Mouse (Mus musculus): ENCODE data around the gene Ube2c. TPM values are rescaled to one million over a fixed set of nuclear protein-coding genes. Genes with fewer than 3 reads are reported as not detected.

Gene Ube2c
- polyA plus RNA-seq, 2 experiments, result 279 to 293 TPM

DNA sequence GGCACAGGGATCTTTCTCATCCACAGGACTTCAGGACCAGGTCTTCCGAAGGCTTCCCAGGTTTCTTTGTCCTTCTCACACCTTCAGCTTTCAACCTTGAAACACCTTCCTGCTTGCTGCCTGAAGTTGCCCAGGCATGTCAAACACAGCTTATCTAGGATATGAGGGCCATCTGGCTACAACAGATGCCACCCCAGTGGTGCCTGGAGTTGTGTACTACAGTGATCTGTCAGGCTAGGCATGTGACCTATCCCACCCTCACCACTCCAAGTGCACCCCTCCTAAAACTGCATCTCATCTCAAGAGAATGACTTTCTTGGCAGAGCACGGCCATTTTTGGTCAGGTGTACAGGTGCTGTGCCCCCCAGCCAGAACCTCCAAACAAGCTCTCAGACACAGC lies 8.2 kb upstream of the Ube2c start:
- H3K9ac ChIP-seq (ENCODE audit: low read depth, low read length, severe bottlenecking), result no peak overlapping the region
- H3K27ac ChIP-seq (replicated peaks; ENCODE audit: low read depth, low read length), result no peak overlapping the region
- H3K36me3 ChIP-seq (ENCODE audit: control insufficient read depth, insufficient read depth, low read length), result peaks cover 92% of the 10 kb centered on the region
- H3K4me1 ChIP-seq (ENCODE audit: control insufficient read depth, insufficient read depth, low read length), result no peaks in the 10 kb centered on the region
- no peaks in the 10 kb centered on the region for H3K27me3 ChIP-seq (ENCODE audit: control insufficient read depth, insufficient read depth, low read length)
- DNase-seq (ENCODE audit: low spot score) (no peak), ATAC-seq (ENCODE audit: low FRiP score, low read depth) (no peak)
- no peaks in the 10 kb centered on the region for H3K9me3 ChIP-seq (ENCODE audit: control insufficient read depth, low read length)
- H3K4me3 ChIP-seq (replicated peaks; ENCODE audit: low read length), result no peak overlapping the region
- no peak overlapping the region for H3K4me2 ChIP-seq (replicated peaks; ENCODE audit: low read depth, low read length, severe bottlenecking)
- 97% methylated on average over 2 of the region's 2 CpGs for WGBS
- no peak for TF ChIP-seq POLR2A (IDR thresholded peaks at IDR 0.05; ENCODE audit: borderline replicate concordance, extremely low read depth, insufficient read depth, insufficient read length)

DNA sequence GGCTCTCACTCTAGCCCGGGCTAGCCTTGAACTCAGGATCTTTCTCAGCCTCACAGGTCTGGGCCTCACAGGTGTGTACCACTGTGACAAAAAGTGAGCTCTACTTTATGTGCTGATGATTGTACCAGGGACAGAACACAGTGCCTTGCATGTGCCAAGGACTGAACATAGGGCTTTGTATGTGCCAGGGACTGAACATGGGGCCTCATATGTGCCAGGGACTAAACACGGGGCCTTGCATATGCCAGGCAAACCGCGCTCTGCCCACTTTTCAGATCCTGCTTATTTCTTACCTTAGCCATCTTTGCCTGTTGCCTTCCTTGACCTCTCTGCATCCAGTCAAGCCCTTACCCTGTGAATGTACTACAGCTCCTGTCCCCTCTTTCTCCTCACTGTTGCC lies 7.7 kb upstream of the Ube2c start:
- no peak overlapping the region for H3K27ac ChIP-seq (replicated peaks; ENCODE audit: low read depth, low read length)
- H3K4me1 ChIP-seq (ENCODE audit: control insufficient read depth, insufficient read depth, low read length), result no peaks in the 10 kb centered on the region
- H3K27me3 ChIP-seq (ENCODE audit: control insufficient read depth, insufficient read depth, low read length), result no peaks in the 10 kb centered on the region
- H3K36me3 ChIP-seq (ENCODE audit: control insufficient read depth, insufficient read depth, low read length), result peaks cover 92% of the 10 kb centered on the region
- no peak overlapping the region for H3K9ac ChIP-seq (ENCODE audit: low read depth, low read length, severe bottlenecking)
- H3K4me2 ChIP-seq (replicated peaks; ENCODE audit: low read depth, low read length, severe bottlenecking), result no peak overlapping the region
- no peak overlapping the region for H3K4me3 ChIP-seq (replicated peaks; ENCODE audit: low read length)
- WGBS, result 98% methylated on average over 4 of the region's 4 CpGs
- no peak for DNase-seq (ENCODE audit: low spot score)
- no peak for TF ChIP-seq POLR2A (IDR thresholded peaks at IDR 0.05; ENCODE audit: borderline replicate concordance, extremely low read depth, insufficient read depth, insufficient read length)
- ATAC-seq (ENCODE audit: low FRiP score, low read depth), result no peak
- no peaks in the 10 kb centered on the region for H3K9me3 ChIP-seq (ENCODE audit: control insufficient read depth, low read length)

DNA sequence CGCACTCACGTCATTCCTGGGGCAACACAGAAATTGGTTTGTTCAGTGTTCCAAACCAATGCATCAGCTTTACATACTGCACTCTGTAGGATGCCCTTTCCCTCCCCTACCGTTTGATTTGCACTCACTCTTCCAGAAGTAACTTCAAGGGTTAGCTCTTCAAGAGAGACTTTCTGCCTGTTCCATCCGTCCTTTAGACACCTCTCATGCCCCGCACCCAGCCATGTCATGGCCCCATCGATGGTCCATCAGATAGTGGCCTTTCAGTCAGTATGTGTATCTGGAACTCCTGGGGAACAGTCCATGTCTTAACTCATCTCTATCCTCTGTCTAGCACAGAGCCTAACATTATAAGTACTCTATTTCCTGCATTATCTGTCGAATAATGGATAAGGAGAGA lies 7.1 kb upstream of the Ube2c start:
- no peaks in the 10 kb centered on the region for H3K4me1 ChIP-seq (ENCODE audit: control insufficient read depth, insufficient read depth, low read length)
- WGBS, result 90% methylated on average over 7 of the region's 7 CpGs
- H3K27ac ChIP-seq (replicated peaks; ENCODE audit: low read depth, low read length), result no peak overlapping the region
- ATAC-seq (ENCODE audit: low FRiP score, low read depth) (no peak), DNase-seq (ENCODE audit: low spot score) (no peak)
- H3K36me3 ChIP-seq (ENCODE audit: control insufficient read depth, insufficient read depth, low read length), result peaks cover 92% of the 10 kb centered on the region
- H3K9ac ChIP-seq (ENCODE audit: low read depth, low read length, severe bottlenecking), result no peak overlapping the region
- no peak overlapping the region for H3K4me3 ChIP-seq (replicated peaks; ENCODE audit: low read length)
- no peak for TF ChIP-seq POLR2A (IDR thresholded peaks at IDR 0.05; ENCODE audit: borderline replicate concordance, extremely low read depth, insufficient read depth, insufficient read length)
- no peaks in the 10 kb centered on the region for H3K9me3 ChIP-seq (ENCODE audit: control insufficient read depth, low read length)
- H3K4me2 ChIP-seq (replicated peaks; ENCODE audit: low read depth, low read length, severe bottlenecking), result no peak overlapping the region
- H3K27me3 ChIP-seq (ENCODE audit: control insufficient read depth, insufficient read depth, low read length), result no peaks in the 10 kb centered on the region

DNA sequence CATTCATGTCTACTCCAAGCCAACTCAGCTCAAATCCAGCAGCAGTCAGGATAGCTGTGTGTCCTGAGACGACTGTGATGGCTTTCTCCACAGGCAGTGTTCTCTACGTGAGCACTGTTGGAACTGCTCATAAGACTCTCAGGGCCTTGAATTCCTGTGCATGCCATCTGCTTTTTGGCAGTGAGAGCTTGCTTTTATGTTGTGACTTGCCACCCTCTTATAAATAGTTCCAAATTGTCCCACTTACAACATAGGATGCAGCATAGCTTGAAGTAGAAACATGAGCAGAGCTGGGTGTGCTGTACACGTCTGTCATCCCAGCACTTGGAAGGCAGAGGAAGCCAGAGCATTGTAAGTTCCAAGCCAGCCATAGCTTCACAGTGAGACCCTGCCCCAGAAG lies 3.9 kb upstream of the Ube2c start:
- ATAC-seq (ENCODE audit: low FRiP score, low read depth) (no peak), DNase-seq (ENCODE audit: low spot score) (no peak)
- Histone ChIP-seq H3K36me3 (ENCODE audit: control insufficient read depth, insufficient read depth, low read length) (peaks cover 69% of the 10 kb centered on the region), H3K4me1 (ENCODE audit: control insufficient read depth, insufficient read depth, low read length) (peaks cover 6% of the 10 kb centered on the region), H3K9ac (ENCODE audit: low read depth, low read length, severe bottlenecking) (no peak overlapping the region), H3K9me3 (ENCODE audit: control insufficient read depth, low read length) (no peaks in the 10 kb centered on the region), H3K4me3 (replicated peaks; ENCODE audit: low read length) (no peak overlapping the region), H3K4me2 (replicated peaks; ENCODE audit: low read depth, low read length, severe bottlenecking) (no peak overlapping the region), H3K27me3 (ENCODE audit: control insufficient read depth, insufficient read depth, low read length) (no peaks in the 10 kb centered on the region), H3K27ac (replicated peaks; ENCODE audit: low read depth, low read length) (no peak overlapping the region)
- 71% methylated on average over 3 of the region's 3 CpGs for WGBS
- no peak for TF ChIP-seq POLR2A (IDR thresholded peaks at IDR 0.05; ENCODE audit: borderline replicate concordance, extremely low read depth, insufficient read depth, insufficient read length)

DNA sequence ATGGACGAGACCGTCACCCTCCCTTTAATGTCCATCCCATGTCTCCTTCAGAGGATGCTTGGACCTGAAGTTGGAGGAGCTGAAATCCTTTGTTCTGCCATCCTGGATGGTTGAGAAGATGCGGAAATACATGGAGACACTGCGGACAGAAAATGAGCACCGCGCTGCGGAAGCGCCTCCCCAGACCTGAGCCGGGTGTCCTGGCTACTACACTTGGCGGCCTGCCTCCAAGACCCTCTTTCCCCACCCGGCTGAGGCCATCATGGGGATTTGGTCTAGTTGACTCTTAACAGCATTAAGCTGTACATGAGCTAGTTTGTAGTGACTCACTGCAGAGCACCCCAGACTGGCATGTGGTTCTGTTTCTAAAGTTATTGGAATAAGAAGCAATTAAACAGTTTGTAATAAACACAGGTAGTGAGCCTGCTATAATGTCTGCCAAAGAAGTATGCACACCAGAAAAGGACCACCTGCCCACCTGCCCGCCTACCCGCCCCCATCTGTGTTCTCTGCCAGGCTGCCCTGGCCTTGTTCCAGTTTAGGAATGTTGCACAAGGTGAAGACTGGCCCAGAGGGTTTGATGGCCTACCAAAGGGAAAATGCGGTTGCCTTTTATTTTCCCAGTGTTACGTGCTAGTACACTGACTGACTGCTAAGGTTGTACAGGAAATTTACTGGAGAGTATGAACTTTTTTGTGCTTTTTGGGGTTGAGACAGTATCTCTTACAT lies 1.7 kb upstream of the Ube2c start:
- H3K27ac ChIP-seq (replicated peaks; ENCODE audit: low read depth, low read length), result no peak overlapping the region
- no peak for ATAC-seq (ENCODE audit: low FRiP score, low read depth)

More for the DNA sequence above, 1.7 kb upstream of the Ube2c start:
- Histone ChIP-seq H3K4me1 (ENCODE audit: control insufficient read depth, insufficient read depth, low read length) (peaks cover 6% of the 10 kb centered on the region), H3K9me3 (ENCODE audit: control insufficient read depth, low read length) (no peaks in the 10 kb centered on the region), H3K4me3 (replicated peaks; ENCODE audit: low read length) (no peak overlapping the region), H3K27me3 (ENCODE audit: control insufficient read depth, insufficient read depth, low read length) (no peaks in the 10 kb centered on the region), H3K36me3 (ENCODE audit: control insufficient read depth, insufficient read depth, low read length) (peaks cover 61% of the 10 kb centered on the region), H3K4me2 (replicated peaks; ENCODE audit: low read depth, low read length, severe bottlenecking) (no peak overlapping the region), H3K9ac (ENCODE audit: low read depth, low read length, severe bottlenecking) (no peak overlapping the region)
- DNase-seq (ENCODE audit: low spot score), result no peak
- WGBS, result 85% methylated on average over 15 of the region's 15 CpGs
- TF ChIP-seq POLR2A (IDR thresholded peaks at IDR 0.05; ENCODE audit: borderline replicate concordance, extremely low read depth, insufficient read depth, insufficient read length), result no peak
